ENCODE assay signal across 40 mouse cellular contexts in the genomic region with DNA sequence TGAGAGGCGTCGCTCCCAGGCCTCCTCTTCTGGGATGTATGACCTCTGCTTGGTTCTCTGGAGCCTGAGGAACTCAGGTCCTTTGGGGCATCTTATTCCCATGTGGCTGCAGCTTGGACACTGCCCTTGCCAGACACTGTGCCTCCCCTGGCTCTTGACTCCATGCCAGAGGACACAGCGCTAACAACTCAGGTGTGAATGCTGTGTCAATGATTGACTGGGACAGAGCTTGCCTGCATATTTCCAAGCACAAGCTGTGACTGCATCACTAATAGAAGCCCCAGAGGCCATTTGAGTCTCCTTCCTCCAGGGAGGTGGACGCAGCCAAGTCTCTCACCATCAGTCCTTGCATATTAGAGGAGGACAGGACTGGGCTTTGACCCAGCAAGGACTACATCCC. TPM values are rescaled to one million over a fixed set of nuclear protein-coding genes. Genes with fewer than 3 reads are reported as not detected.
DNase-seq lines count a peak whose midpoint lies in the region; ATAC-seq lines count a peak whose summit lies in the region.
"Had no signal": no experiment of that assay in that cellular context is flagged by ENCODE, and none has a peak within 500 bp of the region (broad histone marks: within the 10 kb centered on the region; RNA-seq: fewer than 3 reads in every experiment).

No protein-coding gene starts in this region.

- H3K27me3 ChIP-seq in forebrain, embryonic 13.5 days: no peaks in the 10 kb centered on the region
- H3K27me3 ChIP-seq: embryonic facial prominence, embryonic 12.5 days; heart, embryonic 15.5 days; hindbrain, embryonic 12.5 days; lung, embryonic 15.5 days had no signal

- H3K36me3 ChIP-seq in forebrain, embryonic 13.5 days (ENCODE audit: poor library complexity, severe bottlenecking): no peaks in the 10 kb centered on the region
- H3K36me3 ChIP-seq: embryonic facial prominence, embryonic 12.5 days; forebrain, embryonic 10.5 days; heart, embryonic 10.5 days; heart, embryonic 15.5 days; hindbrain, embryonic 12.5 days; intestine, embryonic 15.5 days; lung, embryonic 15.5 days; midbrain, embryonic 10.5 days; midbrain, embryonic 15.5 days; neural tube, embryonic 15.5 days had no signal

- ATAC-seq in forebrain, embryonic 13.5 days: no peak
- ATAC-seq: forebrain, embryonic 16.5 days; hindbrain, postnatal 0 days; intestine, embryonic 15.5 days; midbrain, embryonic 15.5 days had no signal

- H3K27ac ChIP-seq in forebrain, embryonic 13.5 days: no peak overlapping the region
- H3K27ac ChIP-seq: embryonic facial prominence, embryonic 12.5 days; forebrain, embryonic 10.5 days; heart, embryonic 10.5 days; heart, embryonic 15.5 days; hindbrain, embryonic 12.5 days; hindbrain, postnatal 0 days; intestine, embryonic 15.5 days; lung, embryonic 15.5 days; midbrain, embryonic 10.5 days; midbrain, embryonic 15.5 days; neural tube, embryonic 15.5 days had no signal

- DNase-seq in heart, adult 11 months: peak; percentile 80
- DNase-seq in heart, adult 18-20 months: no peak
- DNase-seq in kidney, adult 8-10 months: peak; percentile 95 to 97
- DNase-seq in kidney, postnatal 10 days: peak; percentile 87
- DNase-seq in adrenal gland, postnatal 4 days (ENCODE audit: low spot score in 2 of 2): no peak
- no peak for DNase-seq in adrenal gland, postnatal 14 days
- DNase-seq: adrenal gland, adult 8-10 months; cerebellum, adult 11-12 months; cerebellum, adult 9-11 months; embryo, embryonic 11 days; gastrocnemius, postnatal 10 days; liver; right cerebral cortex, postnatal 25 days; thymus, postnatal 14 days had no signal

- H3K4me2 ChIP-seq in forebrain, embryonic 13.5 days: no peak overlapping the region
- H3K4me2 ChIP-seq: embryonic facial prominence, embryonic 12.5 days; heart, embryonic 15.5 days; hindbrain, embryonic 12.5 days; intestine, embryonic 15.5 days; lung, embryonic 15.5 days; midbrain, embryonic 15.5 days; neural tube, embryonic 15.5 days had no signal

- H3K9ac ChIP-seq in forebrain, embryonic 13.5 days: no peak overlapping the region
- H3K9ac ChIP-seq: embryonic facial prominence, embryonic 12.5 days; heart, embryonic 15.5 days; hindbrain, embryonic 12.5 days; intestine, embryonic 15.5 days; lung, embryonic 15.5 days; midbrain, embryonic 15.5 days; neural tube, embryonic 15.5 days had no signal

- H3K9me3 ChIP-seq in forebrain, embryonic 13.5 days (replicated peaks): no peaks in the 10 kb centered on the region
- H3K9me3 ChIP-seq: embryonic facial prominence, embryonic 12.5 days; forebrain, embryonic 10.5 days; heart, embryonic 10.5 days; heart, embryonic 15.5 days; hindbrain, embryonic 12.5 days; intestine, embryonic 15.5 days; lung, embryonic 15.5 days; midbrain, embryonic 10.5 days; midbrain, embryonic 15.5 days; neural tube, embryonic 15.5 days had no signal

- H3K4me1 ChIP-seq in forebrain, embryonic 13.5 days: no peaks in the 10 kb centered on the region
- H3K4me1 ChIP-seq: embryonic facial prominence, embryonic 12.5 days; forebrain, embryonic 10.5 days; heart, embryonic 10.5 days; heart, embryonic 15.5 days; hindbrain, embryonic 12.5 days; intestine, embryonic 15.5 days; lung, embryonic 15.5 days; midbrain, embryonic 10.5 days; midbrain, embryonic 15.5 days; neural tube, embryonic 15.5 days had no signal

- H3K4me3 ChIP-seq in forebrain, embryonic 13.5 days: no peak overlapping the region
- H3K4me3 ChIP-seq: embryonic facial prominence, embryonic 12.5 days; forebrain, embryonic 10.5 days; heart, embryonic 10.5 days; heart, embryonic 15.5 days; hindbrain, embryonic 12.5 days; intestine, embryonic 15.5 days; lung, embryonic 15.5 days; midbrain, embryonic 10.5 days; midbrain, embryonic 15.5 days; neural tube, embryonic 15.5 days had no signal

- WGBS in forebrain, embryonic 13.5 days: 88% methylated on average over 4 of the region's 4 CpGs

RNA-seq across cellular contexts. Expression of gene Acsm5, which starts 8.1 kb away (rescaled TPM):
- total RNA-seq in heart, adult 18-20 months (2021): 10 to 100 TPM; 19.8 to 21.8 TPM
- not detected in 2 replicates for polyA plus RNA-seq in forebrain, embryonic 13.5 days (2015; fragmentation: Nextera tagmentation; extraction: Ambion mirVana)
- total RNA-seq in adrenal gland, postnatal 4 days (2021): 1 to 10 TPM; 3.8 to 5.0 TPM
- 4.6 and 11.0 TPM in 2 replicates for total RNA-seq in adrenal gland, postnatal 14 days (2021)
- total RNA-seq: CH12.LX; ES-E14; megakaryocyte progenitor cell, adult 5-6 weeks had no signal
- polyA plus RNA-seq: C2C12; embryonic facial prominence, embryonic 12.5 days; forebrain, embryonic 10.5 days; forebrain, embryonic 16.5 days; heart, embryonic 10.5 days; heart, embryonic 15.5 days; hindbrain, embryonic 12.5 days; intestine, embryonic 15.5 days; limb, embryonic 11.5 days; lung, embryonic 15.5 days; midbrain, embryonic 10.5 days; midbrain, embryonic 15.5 days; stomach, embryonic 16.5 days had no signal

RNA-seq across cellular contexts. Expression of gene Pdilt, which starts 12.1 kb away (rescaled TPM):
- total RNA-seq in heart, adult 18-20 months (2021): not detected
- polyA plus RNA-seq in forebrain, embryonic 13.5 days (2015; fragmentation: Nextera tagmentation; extraction: Ambion mirVana): 0.21 TPM in 1 of 2 replicates, not detected in the other
- total RNA-seq in adrenal gland, postnatal 4 days (2021): under 1 TPM in 1 of 2 experiments, not detected in 1; 0.22 TPM
- total RNA-seq in adrenal gland, postnatal 14 days (2021): 0.44 TPM in 1 of 2 replicates, not detected in the other
- total RNA-seq: CH12.LX; ES-E14; gastrocnemius, postnatal 10 days; heart, postnatal 25 days; hindbrain, postnatal 0 days; layer of hippocampus, adult 18-20 months; layer of hippocampus, postnatal 14 days; left cerebral cortex, postnatal 14 days; megakaryocyte progenitor cell, adult 5-6 weeks had no signal
- polyA plus RNA-seq: C2C12; embryonic facial prominence, embryonic 12.5 days; forebrain, embryonic 10.5 days; forebrain, embryonic 16.5 days; heart, embryonic 10.5 days; heart, embryonic 15.5 days; intestine, embryonic 15.5 days; limb, embryonic 11.5 days; liver, embryonic 16.5 days; lung, embryonic 15.5 days; midbrain, embryonic 10.5 days; midbrain, embryonic 15.5 days; stomach, embryonic 16.5 days; urinary bladder, adult 2 months had no signal

RNA-seq across cellular contexts. Expression of gene Umod, which starts 32.1 kb away (rescaled TPM):
- total RNA-seq in heart, adult 18-20 months (2021): not detected
- polyA plus RNA-seq in forebrain, embryonic 13.5 days (2015; fragmentation: Nextera tagmentation; extraction: Ambion mirVana): not detected in 2 replicates
- total RNA-seq in adrenal gland, postnatal 4 days (2021): 10 to 100 TPM in 1 of 2 experiments, under 1 TPM in 1; 0.51 to 16.2 TPM
- not detected in 2 replicates for total RNA-seq in adrenal gland, postnatal 14 days (2021)
- total RNA-seq: adrenal gland, adult 8-10 months; CH12.LX; ES-E14; gastrocnemius, postnatal 10 days; heart, postnatal 25 days; hindbrain, postnatal 0 days; layer of hippocampus, adult 18-20 months; layer of hippocampus, postnatal 14 days; left cerebral cortex, postnatal 14 days; megakaryocyte progenitor cell, adult 5-6 weeks had no signal
- polyA plus RNA-seq: C2C12; embryonic facial prominence, embryonic 12.5 days; forebrain, embryonic 10.5 days; forebrain, embryonic 16.5 days; heart, embryonic 10.5 days; heart, embryonic 15.5 days; hindbrain, embryonic 12.5 days; hindbrain, postnatal 0 days; intestine, embryonic 15.5 days; limb, embryonic 11.5 days; liver, embryonic 16.5 days; lung, embryonic 15.5 days; midbrain, embryonic 10.5 days; midbrain, embryonic 15.5 days; neural tube, embryonic 15.5 days; stomach, embryonic 16.5 days; urinary bladder, adult 2 months had no signal

RNA-seq across cellular contexts. Expression of gene Acsm2, which starts 43.0 kb away (rescaled TPM):
- total RNA-seq in heart, adult 18-20 months (2021): not detected
- polyA plus RNA-seq in forebrain, embryonic 13.5 days (2015; fragmentation: Nextera tagmentation; extraction: Ambion mirVana): not detected in 2 replicates
- total RNA-seq in adrenal gland, postnatal 4 days (2021): 10 to 100 TPM in 1 of 2 experiments, under 1 TPM in 1; 0.87 to 15.2 TPM
- not detected in 2 replicates for total RNA-seq in adrenal gland, postnatal 14 days (2021)
- total RNA-seq: adrenal gland, adult 8-10 months; CH12.LX; ES-E14; gastrocnemius, postnatal 10 days; heart, postnatal 25 days; layer of hippocampus, adult 18-20 months; layer of hippocampus, postnatal 14 days; left cerebral cortex, postnatal 14 days; megakaryocyte progenitor cell, adult 5-6 weeks had no signal
- polyA plus RNA-seq: C2C12; embryonic facial prominence, embryonic 12.5 days; forebrain, embryonic 10.5 days; forebrain, embryonic 16.5 days; heart, embryonic 10.5 days; heart, embryonic 15.5 days; hindbrain, embryonic 12.5 days; intestine, embryonic 15.5 days; limb, embryonic 11.5 days; liver, embryonic 16.5 days; midbrain, embryonic 10.5 days; midbrain, embryonic 15.5 days; neural tube, embryonic 15.5 days; stomach, embryonic 16.5 days; urinary bladder, adult 2 months had no signal

RNA-seq across cellular contexts. Expression of gene Gp2, which starts 52.1 kb away (rescaled TPM):
- under 1 TPM in 1 of 2 experiments, not detected in 1; 0.15 TPM for total RNA-seq in heart, adult 18-20 months (2021)
- polyA plus RNA-seq in forebrain, embryonic 13.5 days (2015; fragmentation: Nextera tagmentation; extraction: Ambion mirVana): not detected in 2 replicates
- 10 to 100 TPM in 1 of 2 experiments, not detected in 1; 31.7 TPM for total RNA-seq in adrenal gland, postnatal 4 days (2021)
- not detected in 2 replicates for total RNA-seq in adrenal gland, postnatal 14 days (2021)
- total RNA-seq: adrenal gland, adult 8-10 months; CH12.LX; ES-E14; gastrocnemius, postnatal 10 days; heart, postnatal 25 days; hindbrain, postnatal 0 days; layer of hippocampus, adult 18-20 months; left cerebral cortex, postnatal 14 days; megakaryocyte progenitor cell, adult 5-6 weeks had no signal
- polyA plus RNA-seq: C2C12; embryonic facial prominence, embryonic 12.5 days; forebrain, embryonic 10.5 days; forebrain, embryonic 16.5 days; gonadal fat pad, adult 2 months; heart, embryonic 10.5 days; heart, embryonic 15.5 days; hindbrain, embryonic 12.5 days; hindbrain, postnatal 0 days; limb, embryonic 11.5 days; liver, embryonic 16.5 days; lung, embryonic 15.5 days; midbrain, embryonic 10.5 days; midbrain, embryonic 15.5 days; neural tube, embryonic 15.5 days; urinary bladder, adult 2 months had no signal

Comparison
In these comparisons a context has a peak if more than half of its experiments do, and no peak if none do; other contexts are left out.
1. DNase-seq: peak in heart, adult 11 months (single experiment), kidney, adult 8-10 months (2 of 2) and kidney, postnatal 10 days (single experiment); none in heart, adult 18-20 months (0 of 2), adrenal gland, postnatal 4 days (0 of 2) and adrenal gland, postnatal 14 days (single experiment).